Mouse (Mus musculus): ENCODE data around the gene Epx.

Gene Epx

GRCm38 (mm10) chr11:87840676-87841075 lies 34.7 kb downstream of the Epx start:
- DNase-seq (ENCODE audit: low read depth): no peak

GRCm38 (mm10) chr11:87828239-87828900 lies 47.0 kb downstream of the Epx start, which contains the start of gene Lpo:
Gene Lpo (minus strand): TSS chr11:87828289.
- DNase-seq (ENCODE audit: low read depth): no peak

GRCm38 (mm10) chr11:87821502-87821901 lies 53.8 kb downstream of the Epx start:
- DNase-seq (ENCODE audit: low read depth): no peak

- DNase-seq (ENCODE audit: low read depth): no peak
Measured at GRCm38 (mm10) chr11:87817443-87817773, 57.9 kb downstream of the Epx start.

- DNase-seq (ENCODE audit: low read depth): no peak
Measured at GRCm38 (mm10) chr11:87816707-87817442, 58.5 kb downstream of the Epx start.

- DNase-seq (ENCODE audit: low read depth): no peak
Measured at GRCm38 (mm10) chr11:87814831-87815230, 60.5 kb downstream of the Epx start.

Measured in fibroblast of lung, adult 2 months (primary cell).